Mouse (Mus musculus) erythroid progenitor cell, adult 5-6 weeks (primary cell): ENCODE measurements around the gene Atrn. TPM values are rescaled to one million over a fixed set of nuclear protein-coding genes. Genes with fewer than 3 reads are reported as not detected.

Experiments
- ATAC-seq: replicated peaks from 2 replicates; pipeline ENCODE4 v1.8.0; 2016; ENCODE audit warnings: moderate number of reproducible peaks, mild to moderate bottlenecking, moderate TSS enrichment, inconsistent platforms; ENCODE audit not compliant: poor library complexity, low FRiP score, severe bottlenecking
- total RNA-seq, 2 experiments: library from RNA; stranded (forward) in 1 of 2; stranded (reverse) in 1 of 2; fragments of 150-400 nt in 1 of 2; fragments of 186-747, 209-891 nt in 1 of 2; gene quantifications; 2 replicates each; pipeline versions ENCODE4 v1.2.3 to v1.2.4; 2015 to 2017; ENCODE audit warnings: low replicate concordance in 2 of 2

Gene Atrn
- total RNA-seq, 2 experiments from 2014 or later: 5.8 to 10.1 TPM

DNA sequence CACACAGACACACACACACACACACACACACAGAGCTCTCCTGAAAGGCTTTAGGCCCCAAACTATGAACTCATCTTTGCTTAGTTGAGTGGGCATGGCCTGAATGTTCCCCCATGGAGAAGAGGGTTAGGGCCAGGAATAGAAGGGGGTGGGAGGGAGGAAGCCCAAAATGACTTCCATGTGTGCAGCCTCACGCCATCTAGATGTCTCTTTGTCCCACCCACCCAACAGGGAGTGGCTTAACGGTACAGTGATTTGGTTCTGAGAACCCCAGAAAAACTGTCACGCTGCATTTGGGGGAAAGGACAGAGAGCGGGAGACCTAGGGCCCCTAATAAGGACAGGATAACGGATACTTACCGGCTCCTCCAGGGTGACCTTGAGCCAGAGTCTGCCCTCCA is 154.5 kb downstream of the Atrn start:
- no peak for ATAC-seq

DNA sequence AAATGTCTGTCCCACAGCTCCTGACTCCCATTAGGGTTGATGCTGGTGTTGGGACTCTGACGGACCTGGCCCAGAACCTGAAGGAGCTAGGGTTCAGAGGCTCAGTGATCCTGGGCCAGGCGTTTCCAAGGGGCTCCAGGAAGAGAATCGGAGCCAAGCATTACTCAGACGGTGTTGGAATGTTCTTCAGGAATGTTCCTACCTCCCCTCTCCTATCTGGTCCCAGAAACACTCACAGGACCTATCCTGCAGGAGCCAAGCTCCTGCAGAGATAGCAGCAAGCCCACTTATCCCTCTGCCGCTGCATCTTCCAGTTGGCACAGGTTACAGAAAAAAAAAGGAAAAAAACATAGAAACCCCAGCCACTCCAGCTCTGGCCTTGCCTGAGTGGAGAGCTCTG is 155.3 kb downstream of the Atrn start:
- ATAC-seq: no peak

DNA sequence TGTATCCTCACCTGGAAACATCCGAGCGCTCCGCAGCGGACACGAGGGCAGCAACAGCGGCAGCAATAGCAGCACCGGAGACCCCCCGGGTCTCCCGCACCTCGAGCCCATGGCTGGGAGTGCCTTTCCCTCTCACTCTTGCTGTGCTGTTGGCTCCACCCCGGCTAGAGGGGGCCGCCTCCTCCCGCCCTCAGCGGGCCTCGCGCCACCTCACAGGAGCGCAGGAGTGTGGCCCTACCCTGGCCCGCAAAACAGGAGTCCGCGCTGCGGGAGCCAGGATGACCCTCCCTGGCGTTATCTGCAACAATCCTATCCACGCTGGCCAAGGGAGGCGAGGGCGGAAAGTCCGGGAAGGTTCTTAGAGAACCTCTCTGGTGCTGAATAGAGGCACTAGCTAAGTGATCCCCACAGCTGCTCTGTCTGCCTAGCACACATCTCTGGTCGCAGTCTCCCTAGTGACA is 157.1 kb downstream of the Atrn start, which contains the start of gene Adam33:
TSS of gene Adam33 (minus strand) at position 411 of the 461 bp plus-strand sequence.
- no peak for ATAC-seq

DNA sequence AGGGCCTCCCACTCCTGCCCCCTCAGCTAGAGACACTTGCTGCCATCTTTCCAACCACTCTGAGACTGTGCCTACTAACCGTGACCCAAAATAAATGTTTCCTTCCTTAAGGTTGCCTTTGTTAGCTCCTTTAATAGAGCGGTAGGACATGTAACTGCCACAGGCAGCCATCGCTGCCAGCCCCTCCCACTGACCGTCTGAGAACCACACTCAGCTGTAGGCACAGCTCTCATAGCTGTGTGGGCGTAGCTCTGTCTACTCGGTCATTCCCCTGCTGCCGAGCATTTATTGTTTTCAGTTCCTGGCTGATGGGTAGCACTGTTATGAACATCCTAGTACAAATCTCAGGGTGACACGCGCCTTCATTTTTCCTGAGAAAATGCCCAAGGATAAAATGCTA is 160.0 kb downstream of the Atrn start:
- no peak for ATAC-seq

DNA sequence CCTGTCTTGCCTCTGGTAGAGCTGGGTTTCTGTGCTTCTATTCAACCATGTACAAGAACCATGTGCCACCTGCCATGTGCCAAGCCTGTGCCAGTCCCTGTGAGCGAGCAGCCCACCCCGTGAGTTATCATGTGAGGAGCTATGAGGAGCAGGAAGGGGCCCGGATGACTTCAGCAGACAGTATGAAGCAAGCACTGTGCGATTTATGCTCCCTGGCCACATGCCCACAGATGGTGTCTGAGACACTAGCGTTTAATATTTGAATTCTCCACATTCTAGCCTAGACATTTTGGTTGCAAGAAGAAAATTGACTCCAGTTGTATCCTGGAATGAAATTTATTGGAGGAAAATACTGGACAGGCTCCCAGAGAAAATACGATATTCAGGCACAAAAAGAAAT is 161.2 kb downstream of the Atrn start:
- no peak for ATAC-seq

DNA sequence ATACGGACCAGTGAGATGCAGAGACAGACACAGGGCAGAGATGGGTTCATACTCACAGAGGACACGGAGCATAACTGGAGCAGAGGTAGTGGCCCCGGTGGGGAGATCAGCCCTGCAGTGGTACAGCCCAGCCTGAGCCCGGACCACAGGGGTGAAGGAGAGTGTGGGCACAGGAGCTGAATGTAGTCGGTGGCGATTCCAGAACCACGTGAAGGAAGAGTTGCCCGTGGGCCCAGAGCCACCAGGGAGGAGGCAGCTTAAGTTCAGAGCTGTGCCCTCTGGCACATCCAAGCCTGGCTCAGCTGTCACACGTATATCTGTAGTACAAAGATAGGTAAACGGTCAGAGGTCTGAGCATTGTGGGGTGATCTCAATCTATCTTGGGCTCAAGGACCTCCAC is 166.2 kb downstream of the Atrn start:
- no peak for ATAC-seq

Other genes with a start within 250 kb of the Atrn start
- gene Ddrgk1, start 241.8 kb upstream of the Atrn start, total RNA-seq (2015; ENCODE audit: low replicate concordance): 28.1 and 73.5 TPM in 2 replicates
- 67.4 and 68.5 TPM in 2 replicates for gene Ddrgk1, start 241.8 kb upstream of the Atrn start, total RNA-seq (2017; ENCODE audit: low replicate concordance)
- gene Itpa, start 238.9 kb upstream of the Atrn start, total RNA-seq (2015; ENCODE audit: low replicate concordance): 20.2 and 23.9 TPM in 2 replicates
- gene Itpa, start 238.9 kb upstream of the Atrn start, total RNA-seq (2017; ENCODE audit: low replicate concordance): 43.3 and 56.7 TPM in 2 replicates
- gene Slc4a11, start 209.0 kb upstream of the Atrn start, total RNA-seq (2015; ENCODE audit: low replicate concordance): not detected in 2 replicates
- gene Slc4a11, start 209.0 kb upstream of the Atrn start, total RNA-seq (2017; ENCODE audit: low replicate concordance): not detected in 2 replicates
- gene 4930402H24Rik, start 89 bp upstream of the Atrn start, total RNA-seq (2015; ENCODE audit: low replicate concordance): 14.7 and 32.4 TPM in 2 replicates
- 16.0 and 37.9 TPM in 2 replicates for gene 4930402H24Rik, start 89 bp upstream of the Atrn start, total RNA-seq (2017; ENCODE audit: low replicate concordance)
- 1.3 and 9.7 TPM in 2 replicates for gene Gfra4, start 136.6 kb downstream of the Atrn start, total RNA-seq (2015; ENCODE audit: low replicate concordance)
- gene Gfra4, start 136.6 kb downstream of the Atrn start, total RNA-seq (2017; ENCODE audit: low replicate concordance): not detected in 2 replicates
- 15.5 and 36.4 TPM in 2 replicates for gene Adam33, start 157.3 kb downstream of the Atrn start, total RNA-seq (2015; ENCODE audit: low replicate concordance)
- gene Adam33, start 157.3 kb downstream of the Atrn start, total RNA-seq (2017; ENCODE audit: low replicate concordance): 10.0 and 11.3 TPM in 2 replicates
- gene Siglec1, start 180.3 kb downstream of the Atrn start, total RNA-seq (2015; ENCODE audit: low replicate concordance): 6.8 and 8.8 TPM in 2 replicates
- 1.8 and 2.6 TPM in 2 replicates for gene Siglec1, start 180.3 kb downstream of the Atrn start, total RNA-seq (2017; ENCODE audit: low replicate concordance)
- not detected in 2 replicates for gene Hspa12b, start 220.8 kb downstream of the Atrn start, total RNA-seq (2015; ENCODE audit: low replicate concordance)
- gene Hspa12b, start 220.8 kb downstream of the Atrn start, total RNA-seq (2017; ENCODE audit: low replicate concordance): not detected in 2 replicates
- not detected in 2 replicates for gene Gm11037, start 227.0 kb downstream of the Atrn start, total RNA-seq (2015; ENCODE audit: low replicate concordance)
- not detected in 2 replicates for gene Gm11037, start 227.0 kb downstream of the Atrn start, total RNA-seq (2017; ENCODE audit: low replicate concordance)